Mouse (Mus musculus) hindbrain, embryonic 14.5 days (tissue): ENCODE measurements around the gene Gigyf2. TPM values are rescaled to one million over a fixed set of nuclear protein-coding genes. Genes with fewer than 3 reads are reported as not detected.

Experiments
- ATAC-seq: fragments of 200-750 bp; cut with Nextera tagmentation; 2 replicates; pipeline ENCODE4 v1.8.0; 2017; ENCODE audit warnings: moderate number of reproducible peaks, mild to moderate bottlenecking, moderate TSS enrichment, moderate library complexity; ENCODE audit not compliant: low FRiP score
- DNase-seq: peaks from one replicate; pipeline ENCODE4 v3.0.0-alpha.2; 2015; ENCODE audit warnings: low spot score
- H3K27ac ChIP-seq: fragments of 300-500 bp; sonication (generic); 2 replicates; pipeline ENCODE4 v1.5.1; 2014; ENCODE audit warnings: mild to moderate bottlenecking, moderate library complexity
- H3K27me3 ChIP-seq: fragments of 300-500 bp; sonication (generic); 2 replicates; pipeline ENCODE4 v1.6.1; 2014; ENCODE audit warnings: mild to moderate bottlenecking, low read length, mixed read lengths; ENCODE audit not compliant: control insufficient read depth, insufficient read depth
- H3K36me3 ChIP-seq: fragments of 300-500 bp; sonication (generic); replicated peaks from 2 replicates; pipeline ENCODE4 v1.6.1; 2014; ENCODE audit not compliant: control insufficient read depth, insufficient read depth
- H3K4me1 ChIP-seq: fragments of 300-500 bp; sonication (generic); replicated peaks from 2 replicates; pipeline ENCODE4 v1.6.1; 2014; ENCODE audit warnings: antibody characterized with exemption, low read length, mixed read lengths; ENCODE audit not compliant: control insufficient read depth, insufficient read depth
- H3K4me2 ChIP-seq: fragments of 300-500 bp; sonication (generic); replicated peaks from 2 replicates; pipeline ENCODE4 v1.6.1; 2014; ENCODE audit warnings: mild to moderate bottlenecking, moderate library complexity
- H3K4me3 ChIP-seq: fragments of 300-500 bp; sonication (generic); replicated peaks from 2 replicates; pipeline ENCODE4 v1.5.1; 2014; ENCODE audit warnings: mild to moderate bottlenecking, low read length
- H3K9ac ChIP-seq: fragments of 300-500 bp; sonication (generic); 2 replicates; pipeline ENCODE4 v1.6.1; 2014
- H3K9me3 ChIP-seq: fragments of 300-500 bp; sonication (generic); 2 replicates; pipeline ENCODE4 v1.6.1; 2016; ENCODE audit warnings: low read length; ENCODE audit not compliant: control insufficient read depth
- WGBS: fragments of 180-500 bp; shearing (Covaris S2); extraction: QIAGEN DNeasy Blood & Tissue Kit; methylation state at CpG from one replicate; pipeline ENCODE4 v1.1.7; 2014; 5-methylcytosine and 5-hydroxymethylcytosine counted together
- polyA plus RNA-seq: library from polyadenylated mRNA; unstranded; fragments of >200 nt; fragmentation: Nextera tagmentation; extraction: Ambion mirVana; gene quantifications from 2 replicates; pipeline ENCODE4 v1.2.1, GENCODE M21; 2014

Gigyf2 gene
- 59.3 and 69.2 TPM in 2 replicates for polyA plus RNA-seq

DNA sequence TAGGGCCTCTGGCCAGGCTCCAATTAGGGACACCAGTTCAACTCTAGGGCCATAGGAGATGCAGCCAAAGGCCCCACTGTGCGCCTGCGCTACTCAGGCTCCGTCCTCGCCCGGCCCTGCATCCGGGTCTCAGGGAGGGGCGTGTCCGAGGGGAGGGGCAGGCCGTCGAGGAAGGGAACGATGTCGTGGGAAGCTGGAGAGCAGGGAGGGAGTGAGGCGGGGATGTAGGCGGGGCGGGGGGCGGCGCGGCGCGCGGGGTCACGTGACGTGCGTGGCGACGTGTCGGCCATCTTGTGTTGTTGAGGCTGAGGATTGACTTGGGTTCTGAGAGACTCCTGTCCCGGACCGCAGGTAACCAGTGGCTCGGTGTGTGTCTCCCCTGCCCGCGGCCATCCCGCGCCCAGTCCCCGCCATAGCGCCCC is at the start of gene Gigyf2:
TSS of gene Gigyf2 (plus strand) at position 257 of the 422 bp plus-strand sequence.
- ATAC-seq, result peak; percentile 99
- H3K27ac ChIP-seq, result peak within 1 kb of the TSS; percentile 92
- H3K4me1 ChIP-seq, result peaks cover 10% of the 10 kb centered on the region
- H3K4me3 ChIP-seq, result peak within 1 kb of the TSS; percentile 82
- H3K27me3 ChIP-seq, result no peaks in the 10 kb centered on the region
- WGBS, result 2% methylated on average over 22 of the region's 36 CpGs
- DNase-seq, result peak; percentile 95
- H3K9me3 ChIP-seq, result 0 out of 2 replicates have a peak, but pooled peaks cover 1% of the 10 kb centered on the region
- H3K9ac ChIP-seq, result peak within 1 kb of the TSS; percentile 94
- H3K36me3 ChIP-seq, result no peaks in the 10 kb centered on the region
- H3K4me2 ChIP-seq, result peak within 1 kb of the TSS; percentile 69

DNA sequence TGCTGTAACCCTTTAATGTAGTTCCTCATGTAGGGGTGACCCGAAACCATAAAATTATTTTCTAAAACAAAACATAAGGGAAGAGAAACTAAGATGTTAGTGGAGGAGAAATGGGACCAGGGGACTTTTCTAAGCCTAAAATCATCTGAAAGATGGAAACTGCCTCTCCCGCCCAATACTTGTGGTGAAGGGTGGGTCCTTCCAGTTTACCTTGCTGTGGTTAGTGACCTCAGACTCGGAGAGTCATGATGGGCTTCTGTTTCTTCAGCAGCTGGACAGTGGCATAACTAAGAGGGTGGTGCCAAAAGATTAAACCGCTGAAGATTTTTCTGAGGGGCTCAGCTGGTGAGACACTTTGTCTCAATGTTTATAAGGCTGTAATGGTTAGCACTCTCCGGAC is 46.5 kb upstream of the Gigyf2 start:
- Histone ChIP-seq H3K27me3 (no peaks in the 10 kb centered on the region), H3K4me3 (no peak overlapping the region), H3K27ac (no peak overlapping the region), H3K9ac (no peak overlapping the region), H3K9me3 (no peaks in the 10 kb centered on the region), H3K4me1 (no peaks in the 10 kb centered on the region; the same call in 1 of the 2 replicates), H3K4me2 (no peak overlapping the region), H3K36me3 (no peaks in the 10 kb centered on the region)
- WGBS, result 79% methylated on average over 5 of the region's 5 CpGs
- DNase-seq (no peak), ATAC-seq (no peak)

DNA sequence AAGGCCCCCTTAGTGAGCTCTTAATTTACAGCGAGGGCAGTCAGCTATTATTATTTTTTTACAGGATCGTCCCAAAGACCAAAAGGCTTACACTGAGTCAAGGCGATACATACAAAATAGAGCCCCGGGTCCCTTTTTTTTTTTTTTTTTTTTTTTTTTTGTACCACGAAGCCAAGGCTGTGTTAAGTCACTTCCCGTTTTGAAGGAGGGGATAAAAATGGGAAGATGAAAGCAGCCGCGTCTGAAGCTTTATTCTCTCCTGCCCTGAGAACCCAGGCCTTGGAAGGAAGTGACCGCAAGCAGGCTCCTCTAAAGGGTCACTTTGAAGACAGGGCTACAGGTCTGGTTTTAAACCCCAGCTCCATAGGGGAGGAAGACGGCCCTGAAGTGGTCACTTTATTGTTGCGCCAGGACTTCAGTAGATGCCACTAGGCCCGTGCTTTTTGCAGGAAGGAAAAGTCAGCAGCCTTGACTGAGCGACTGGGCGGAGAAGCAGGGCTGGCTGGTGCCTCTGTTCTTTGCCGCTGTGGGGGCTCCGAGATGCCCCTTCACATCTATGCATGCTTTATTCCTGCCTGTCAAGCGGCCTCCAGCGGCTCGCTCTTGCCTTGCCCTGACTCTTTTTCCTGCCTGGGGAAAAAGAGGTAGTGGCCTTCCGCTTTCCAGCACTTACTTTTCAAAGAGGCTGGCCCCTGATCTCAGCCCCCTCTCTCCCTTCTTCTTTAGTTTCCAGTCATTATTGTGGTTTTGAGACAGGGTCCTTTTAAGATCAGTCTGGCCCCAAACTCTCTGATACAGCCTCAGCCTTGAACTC is 45.0 kb upstream of the Gigyf2 start:
- no peaks in the 10 kb centered on the region; the same call in 1 of the 2 replicates for H3K4me1 ChIP-seq
- no peak overlapping the region for H3K27ac ChIP-seq
- no peaks in the 10 kb centered on the region for H3K36me3 ChIP-seq
- no peak overlapping the region for H3K4me2 ChIP-seq
- no peak overlapping the region for H3K9ac ChIP-seq
- DNase-seq (no peak), ATAC-seq (no peak)
- H3K27me3 ChIP-seq, result no peaks in the 10 kb centered on the region
- no peak overlapping the region for H3K4me3 ChIP-seq
- 17% methylated on average over 20 of the region's 20 CpGs for WGBS
- no peaks in the 10 kb centered on the region for H3K9me3 ChIP-seq

DNA sequence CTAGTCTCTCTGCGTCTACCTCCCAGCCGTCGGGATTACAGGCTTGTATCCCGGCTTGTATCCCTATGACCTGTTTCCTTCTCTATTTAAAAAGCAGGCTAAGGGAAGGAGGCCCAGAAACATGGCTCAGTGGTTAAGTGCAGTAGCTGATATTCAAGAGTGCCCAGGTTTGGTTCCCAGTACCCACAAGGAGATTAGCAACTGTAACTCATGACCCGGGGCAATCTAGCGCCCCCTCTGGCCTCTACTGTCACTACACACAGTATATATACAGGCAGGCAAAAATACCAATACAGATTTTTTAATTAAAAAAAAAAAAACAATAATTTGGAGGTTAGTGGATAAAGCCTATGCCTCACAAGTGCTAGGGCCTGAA is 44.4 kb upstream of the Gigyf2 start:
- Histone ChIP-seq H3K9ac (no peak overlapping the region), H3K9me3 (no peaks in the 10 kb centered on the region), H3K4me2 (no peak overlapping the region), H3K36me3 (no peaks in the 10 kb centered on the region), H3K27me3 (no peaks in the 10 kb centered on the region), H3K4me1 (no peaks in the 10 kb centered on the region; the same call in 1 of the 2 replicates), H3K4me3 (no peak overlapping the region), H3K27ac (no peak overlapping the region)
- no peak for DNase-seq
- no peak for ATAC-seq
- WGBS, result 70% methylated on average over 6 of the region's 6 CpGs

DNA sequence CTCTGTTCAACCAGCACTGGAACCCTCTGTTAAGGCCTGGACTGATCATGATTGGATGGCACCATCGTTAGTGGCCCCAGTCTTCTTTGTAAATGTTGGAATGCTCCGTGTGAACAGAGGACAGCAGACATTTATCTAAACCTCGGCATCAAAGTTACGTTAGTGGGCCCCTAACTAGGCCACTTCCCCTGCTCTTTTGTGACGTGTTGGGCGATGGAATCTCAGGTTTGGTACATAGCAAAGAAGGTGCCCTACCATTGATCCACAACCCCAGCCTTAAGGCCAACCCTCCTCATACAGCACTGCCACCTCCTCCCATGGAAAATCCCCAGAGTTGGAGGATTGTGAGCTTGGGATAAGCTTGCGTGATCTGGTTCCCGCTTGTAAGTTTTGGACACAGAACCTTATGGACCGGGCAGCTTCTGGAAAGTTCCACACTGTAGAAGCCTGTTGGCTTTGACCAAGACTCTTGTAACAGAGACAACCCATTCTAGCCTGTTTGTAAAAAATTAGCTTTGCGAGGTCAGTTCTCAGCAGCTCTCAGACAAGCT is 43.3 kb upstream of the Gigyf2 start:
- no peak overlapping the region for H3K4me3 ChIP-seq
- DNase-seq (no peak), ATAC-seq (no peak)
- no peaks in the 10 kb centered on the region; the same call in 1 of the 2 replicates for H3K4me1 ChIP-seq
- no peak overlapping the region for H3K27ac ChIP-seq
- no peak overlapping the region for H3K9ac ChIP-seq
- H3K27me3 ChIP-seq, result no peaks in the 10 kb centered on the region
- no peaks in the 10 kb centered on the region for H3K9me3 ChIP-seq
- no peak overlapping the region for H3K4me2 ChIP-seq
- 87% methylated on average over 10 of the region's 10 CpGs for WGBS
- no peaks in the 10 kb centered on the region for H3K36me3 ChIP-seq

DNA sequence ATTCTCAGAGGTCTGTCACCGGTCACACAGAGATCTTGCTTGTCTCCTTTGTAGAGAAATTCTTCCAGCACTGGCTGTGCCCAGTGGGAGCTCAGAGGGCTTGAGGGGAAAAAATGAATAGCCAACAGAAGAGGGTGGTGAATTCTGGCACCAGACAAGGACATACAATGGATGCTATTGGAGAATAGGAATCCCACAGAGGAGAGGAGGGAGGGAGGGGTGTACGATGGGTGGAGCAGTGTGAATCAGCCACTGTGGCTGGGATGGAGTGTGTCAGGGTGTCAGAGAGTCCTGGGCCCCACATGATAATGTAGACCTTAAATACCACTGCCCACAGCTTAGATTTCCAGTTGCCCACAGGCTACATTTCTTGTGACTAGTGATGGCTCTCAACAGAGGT is 39.7 kb upstream of the Gigyf2 start:
- Histone ChIP-seq H3K36me3 (no peaks in the 10 kb centered on the region), H3K4me1 (no peaks in the 10 kb centered on the region), H3K27me3 (no peaks in the 10 kb centered on the region), H3K4me3 (no peak overlapping the region), H3K9me3 (no peaks in the 10 kb centered on the region), H3K4me2 (no peak overlapping the region), H3K27ac (no peak overlapping the region), H3K9ac (no peak overlapping the region)
- DNase-seq, result no peak
- ATAC-seq, result no peak
- 36% methylated on average over 2 of the region's 2 CpGs for WGBS

DNA sequence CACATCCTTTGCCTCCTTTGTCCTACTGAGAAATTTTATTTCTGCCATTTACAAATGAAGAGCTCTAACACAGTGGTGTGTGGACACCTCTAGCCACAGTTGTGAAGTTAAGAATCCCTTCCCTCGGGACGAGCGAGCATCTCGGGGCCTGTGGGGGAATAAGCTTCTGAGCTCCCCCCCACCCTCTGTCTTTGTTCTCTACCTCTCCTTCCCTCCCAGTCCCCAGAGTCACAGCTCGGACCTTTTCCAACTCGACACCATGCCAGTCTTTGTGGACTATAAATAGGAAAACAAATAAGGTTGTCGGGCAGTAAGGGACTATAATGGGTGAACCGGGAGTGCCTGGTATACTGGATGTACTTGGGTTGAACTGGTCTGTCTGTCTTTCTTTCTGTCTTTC is 35.4 kb upstream of the Gigyf2 start:
- ATAC-seq, result no peak
- Histone ChIP-seq H3K9ac (no peak overlapping the region), H3K4me3 (no peak overlapping the region), H3K9me3 (no peaks in the 10 kb centered on the region), H3K36me3 (no peaks in the 10 kb centered on the region), H3K27me3 (no peaks in the 10 kb centered on the region), H3K27ac (no peak overlapping the region), H3K4me2 (no peak overlapping the region), H3K4me1 (no peaks in the 10 kb centered on the region)
- no peak for DNase-seq
- 55% methylated on average over 8 of the region's 8 CpGs for WGBS

DNA sequence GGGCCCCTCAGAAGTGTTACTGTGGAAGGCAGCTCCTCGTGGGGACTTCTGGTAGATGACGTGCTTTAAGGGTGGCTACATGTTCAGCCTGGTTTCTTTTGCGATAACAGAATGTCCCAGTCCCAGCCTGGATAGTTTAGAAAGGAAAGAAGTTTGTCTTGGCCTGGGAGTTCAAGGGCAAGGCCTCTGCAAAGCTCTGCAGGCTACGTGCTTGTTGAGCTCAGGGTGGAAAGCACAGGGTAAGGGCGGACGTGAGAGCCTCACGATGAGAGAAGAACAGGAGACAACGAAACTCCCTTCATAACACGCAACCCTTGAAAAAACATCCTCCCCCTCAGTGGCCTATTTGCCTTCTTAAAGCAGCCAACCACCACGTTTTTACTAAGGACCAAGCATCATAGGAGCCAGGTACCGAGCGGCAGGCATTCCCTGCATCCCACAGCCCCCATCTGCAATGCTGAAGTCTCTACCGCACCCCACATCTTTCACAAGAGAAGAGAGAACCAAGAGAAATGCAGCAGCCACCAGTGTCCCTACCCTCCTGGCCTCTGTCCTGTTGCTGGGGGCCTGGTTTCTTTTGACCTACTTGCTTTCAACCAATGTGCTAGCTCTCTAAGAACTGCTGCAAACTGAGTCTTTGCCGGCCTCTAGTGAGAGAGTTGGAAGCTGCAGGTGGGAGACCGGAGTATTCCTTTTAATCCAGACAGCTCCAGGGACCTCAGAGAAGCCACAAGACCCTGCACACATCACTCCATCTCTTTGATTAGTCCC is 34.2 kb upstream of the Gigyf2 start:
- no peaks in the 10 kb centered on the region for H3K9me3 ChIP-seq
- WGBS, result 68% methylated on average over 15 of the region's 15 CpGs
- no peak overlapping the region for H3K4me2 ChIP-seq
- ATAC-seq (no peak; the same call in 1 of the 2 replicates), DNase-seq (peak; percentile 66)
- no peaks in the 10 kb centered on the region for H3K4me1 ChIP-seq
- H3K4me3 ChIP-seq, result no peak overlapping the region
- no peak overlapping the region for H3K9ac ChIP-seq
- no peaks in the 10 kb centered on the region for H3K27me3 ChIP-seq
- no peaks in the 10 kb centered on the region for H3K36me3 ChIP-seq
- no peak overlapping the region for H3K27ac ChIP-seq

DNA sequence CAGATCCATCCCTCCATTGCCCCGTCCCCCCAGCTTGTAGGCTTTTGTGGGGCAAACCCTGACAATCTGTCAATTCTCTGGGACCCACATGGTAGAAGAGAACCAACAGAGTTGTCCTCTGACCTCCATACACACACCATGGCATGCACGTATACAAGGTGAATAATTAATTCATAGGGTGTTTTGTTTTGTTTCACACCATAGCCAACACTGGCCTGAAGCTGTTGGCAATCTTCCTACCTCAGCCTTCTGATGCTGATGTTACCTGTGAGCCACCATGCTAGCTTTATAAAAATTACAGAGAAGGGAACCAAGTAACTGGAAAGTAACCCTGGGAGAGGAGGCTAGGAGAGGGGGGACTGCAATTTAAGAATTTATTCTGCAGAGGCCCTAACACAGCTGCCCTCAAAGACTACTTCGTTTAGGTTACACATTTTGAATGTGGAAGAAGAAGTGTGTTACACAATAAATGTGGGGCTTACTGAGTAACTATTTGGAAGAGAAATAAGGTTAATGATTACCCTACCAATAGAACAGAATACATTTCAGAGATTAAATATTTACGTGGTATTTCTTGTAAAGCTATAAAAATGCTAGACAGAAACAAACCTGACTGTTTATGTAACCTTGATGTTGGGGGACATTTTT is 32.6 kb upstream of the Gigyf2 start:
- H3K4me3 ChIP-seq, result no peak overlapping the region
- no peaks in the 10 kb centered on the region for H3K4me1 ChIP-seq
- ATAC-seq (no peak), DNase-seq (no peak)
- no peaks in the 10 kb centered on the region for H3K9me3 ChIP-seq
- H3K4me2 ChIP-seq, result no peak overlapping the region
- no peaks in the 10 kb centered on the region for H3K27me3 ChIP-seq
- H3K27ac ChIP-seq, result no peak overlapping the region
- H3K9ac ChIP-seq, result no peak overlapping the region
- 68% methylated on average over 4 of the region's 4 CpGs for WGBS
- H3K36me3 ChIP-seq, result no peaks in the 10 kb centered on the region
